Comparison of ENCODE assay signal across 23 mouse cellular contexts in genomic region chr13:30692644-30693385, GRCm38 (mm10). TPM values are rescaled to one million over a fixed set of nuclear protein-coding genes. Genes with fewer than 3 reads are reported as not detected.
DNase-seq lines count a peak whose midpoint lies in the region; ATAC-seq and TF ChIP-seq lines count a peak whose summit lies in the region.
"Had no signal": no experiment of that assay in that cellular context is flagged by ENCODE, and none has a peak within 500 bp of the region (broad histone marks: within the 10 kb centered on the region; RNA-seq: fewer than 3 reads in every experiment).

No protein-coding gene starts in this region.

- no peaks in the 10 kb centered on the region for H3K27me3 ChIP-seq in CH12.LX (replicated peaks)
- no peaks in the 10 kb centered on the region for H3K27me3 ChIP-seq in cerebellum, adult 2 months (ENCODE audit: control insufficient read depth, insufficient read depth, low read length)
- no peaks in the 10 kb centered on the region for H3K27me3 ChIP-seq in lung, postnatal 0 days (replicated peaks; ENCODE audit: insufficient read depth, low read length)
- H3K27me3 ChIP-seq: embryonic facial prominence, embryonic 15.5 days; heart, embryonic 13.5 days; hindbrain, embryonic 12.5 days; limb, embryonic 12.5 days; midbrain, embryonic 12.5 days; neural tube, embryonic 15.5 days had no signal

- 92% methylated on average over 7 of the region's 7 CpGs for WGBS in cerebellum, adult 2 months
- 84% methylated on average over 7 of the region's 7 CpGs for WGBS in lung, postnatal 0 days

- in situ Hi-C loops in CH12.LX (cut with MboI; ENCODE audit: low pct_ligation_motif_present, low pct_unique_long_range_greater_than_20kb, low sequenced_read_pairs), result no loop called here

- H3K36me3 ChIP-seq in CH12.LX (replicated peaks in 1 of 2; ENCODE audit: control insufficient read depth in 1 of 2, insufficient read depth in 1 of 2, low read length in 1 of 2), result peaks cover 6 to 19% of the 10 kb centered on the region in 2 experiments
- H3K36me3 ChIP-seq in lung, postnatal 0 days (ENCODE audit: insufficient read depth, low read length), result no peaks in the 10 kb centered on the region
- H3K36me3 ChIP-seq: hindbrain, embryonic 12.5 days; limb, embryonic 12.5 days; midbrain, embryonic 12.5 days had no signal

- no peak overlapping the region for H3K4me3 ChIP-seq in CH12.LX (replicated peaks in 1 of 3; ENCODE audit: low read depth in 2 of 3, low read length in 2 of 3, poor library complexity in 1 of 3)
- no peak overlapping the region for H3K4me3 ChIP-seq in cerebellum, adult 2 months (replicated peaks; ENCODE audit: insufficient read depth, low read depth, low read length)
- H3K4me3 ChIP-seq in lung, postnatal 0 days (ENCODE audit: low read depth, low read length), result no peak overlapping the region
- H3K4me3 ChIP-seq: embryonic facial prominence, embryonic 15.5 days; heart, adult 2 months; heart, embryonic 13.5 days; hindbrain, embryonic 12.5 days; limb, embryonic 12.5 days; midbrain, embryonic 12.5 days; neural tube, embryonic 15.5 days had no signal

- TF ChIP-seq RAD21 in CH12.LX (IDR thresholded peaks at IDR 0.05; ENCODE audit: low read depth, low read length), result no peak

- peak; percentile 1; the same call in 1 of the 2 replicates for ATAC-seq in frontal cortex, adult (ENCODE audit: low TSS enrichment)
- ATAC-seq in neutrophil, adult 5-6 weeks (ENCODE audit: extremely low read depth, insufficient number of reproducible peaks, low FRiP score, poor library complexity, severe bottlenecking), result peak; percentile 45; the same call in 1 of the 2 replicates
- no peak for ATAC-seq in lung, postnatal 0 days
- ATAC-seq: forebrain, embryonic 14.5 days; liver, postnatal 0 days had no signal

- dilution Hi-C loops in CH12.LX (cut with MboI; ENCODE audit: extremely low pct_ligation_motif_present, extremely low pct_unique_long_range_greater_than_20kb, low sequenced_read_pairs), result no loop called here

- TF ChIP-seq EP300 in CH12.LX (IDR thresholded peaks at IDR 0.05; ENCODE audit: low read length), result peak; percentile 69
- no peak for TF ChIP-seq EP300 in lung, postnatal 0 days (IDR thresholded peaks at IDR 0.05)

- H3K4me1 ChIP-seq in CH12.LX (ENCODE audit: control insufficient read depth in 1 of 2, insufficient read depth in 2 of 2), result peaks cover 38 to 88% of the 10 kb centered on the region in 2 experiments
- no peaks in the 10 kb centered on the region for H3K4me1 ChIP-seq in cerebellum, adult 2 months (ENCODE audit: control insufficient read depth, insufficient read depth, low read length)
- H3K4me1 ChIP-seq in lung, postnatal 0 days (ENCODE audit: insufficient read depth, low read depth, low read length), result no peaks in the 10 kb centered on the region
- H3K4me1 ChIP-seq: heart, embryonic 13.5 days; hindbrain, embryonic 12.5 days; midbrain, embryonic 12.5 days; neural tube, embryonic 15.5 days had no signal

- peak overlapping the region; percentile 38 for H3K4me2 ChIP-seq in CH12.LX (ENCODE audit: insufficient read depth, low read depth, poor library complexity, severe bottlenecking)
- no peak overlapping the region for H3K4me2 ChIP-seq in lung, postnatal 0 days (replicated peaks; ENCODE audit: low read depth, low read length)
- H3K4me2 ChIP-seq: embryonic facial prominence, embryonic 15.5 days; heart, embryonic 13.5 days; hindbrain, embryonic 12.5 days; limb, embryonic 12.5 days; liver, embryonic 11.5 days; midbrain, embryonic 12.5 days; neural tube, embryonic 15.5 days had no signal

- TF ChIP-seq POLR2A in CH12.LX (IDR thresholded peaks at IDR 0.05; ENCODE audit: low read depth, low read length), result no peak
- TF ChIP-seq POLR2A in cerebellum, adult 2 months (IDR thresholded peaks at IDR 0.05; ENCODE audit: borderline replicate concordance, insufficient read depth, low read length), result no peak

- no peaks in the 10 kb centered on the region for H3K79me2 ChIP-seq in CH12.LX (replicated peaks; ENCODE audit: control insufficient read depth, extremely low read depth, insufficient read depth, poor library complexity, severe bottlenecking)

- peak overlapping the region; percentile 46 for H3K9ac ChIP-seq in CH12.LX (ENCODE audit: insufficient read depth, low read depth)
- no peak overlapping the region for H3K9ac ChIP-seq in lung, postnatal 0 days (replicated peaks; ENCODE audit: low read depth)
- H3K9ac ChIP-seq: embryonic facial prominence, embryonic 15.5 days; heart, embryonic 13.5 days; hindbrain, embryonic 12.5 days; limb, embryonic 12.5 days; liver, postnatal 0 days; midbrain, embryonic 12.5 days; neural tube, embryonic 15.5 days had no signal

- no peaks in the 10 kb centered on the region for H3K9me3 ChIP-seq in CH12.LX (replicated peaks; ENCODE audit: low read length)
- no peaks in the 10 kb centered on the region for H3K9me3 ChIP-seq in lung, postnatal 0 days (ENCODE audit: low read length)
- H3K9me3 ChIP-seq: embryonic facial prominence, embryonic 15.5 days; heart, embryonic 13.5 days; hindbrain, embryonic 12.5 days; limb, embryonic 12.5 days; midbrain, embryonic 12.5 days; neural tube, embryonic 15.5 days had no signal

- peak overlapping the region; percentile 88 for H3K27ac ChIP-seq in CH12.LX (ENCODE audit: insufficient read depth, low read depth)
- no peak overlapping the region for H3K27ac ChIP-seq in cerebellum, adult 2 months (ENCODE audit: insufficient read depth, low read length)
- no peak overlapping the region for H3K27ac ChIP-seq in lung, postnatal 0 days (ENCODE audit: low read length)
- H3K27ac ChIP-seq: heart, adult 2 months; heart, embryonic 13.5 days; hindbrain, embryonic 12.5 days; limb, embryonic 12.5 days; midbrain, embryonic 12.5 days; neural tube, embryonic 15.5 days had no signal

- no peak for DNase-seq in frontal cortex, postnatal 10 days (ENCODE audit: low spot score in 2 of 2)
- DNase-seq in kidney, adult 9 months, result peak; percentile 50
- no peak for DNase-seq in kidney, postnatal 10 days
- DNase-seq in CH12.LX (ENCODE audit: extremely low read depth), result peak; percentile 79
- no peak for DNase-seq in cerebellum, adult 2 months
- DNase-seq in lung, postnatal 0 days (ENCODE audit: low spot score), result no peak
- DNase-seq: adrenal gland, postnatal 10 days; cerebellum, adult 8-10 months; gastrocnemius, postnatal 36 days; heart, adult 2 months; liver, postnatal 0 days; lung, postnatal 10 days; right cerebral cortex, postnatal 14 days had no signal

- TF ChIP-seq CTCF in CH12.LX (conservative IDR thresholded peaks at IDR 0.05 in 1 of 2, IDR thresholded peaks at IDR 0.05 in 1 of 2; ENCODE audit: low read depth in 2 of 2, low read length in 2 of 2), result no peak
- no peak for TF ChIP-seq CTCF in cerebellum, adult 2 months (IDR thresholded peaks at IDR 0.05; ENCODE audit: borderline replicate concordance, insufficient read depth, low read depth, low read length)
- no peak for TF ChIP-seq CTCF in lung, postnatal 0 days (IDR thresholded peaks at IDR 0.05)

TF ChIP-seq in CH12.LX, 34 proteins besides CTCF, POLR2A, EP300 and RAD21 (continues in another document):
- TF ChIP-seq NRF1 (IDR thresholded peaks at IDR 0.05; ENCODE audit: low read depth, low read length), result no peak
- no peak for TF ChIP-seq CHD1 (IDR thresholded peaks at IDR 0.05; ENCODE audit: low read depth, low read length)
- no peak for TF ChIP-seq POLR2AphosphoS2 (IDR thresholded peaks at IDR 0.05; ENCODE audit: low read depth, low read length)
- TF ChIP-seq HCFC1 (IDR thresholded peaks at IDR 0.05; ENCODE audit: low read depth, low read length), result no peak
- no peak; the same call in 1 of the 2 replicates for TF ChIP-seq MXI1 (IDR thresholded peaks at IDR 0.05; ENCODE audit: low read depth, low read length)
- TF ChIP-seq MAX (IDR thresholded peaks at IDR 0.05; ENCODE audit: low read length), result no peak
- TF ChIP-seq MAZ (IDR thresholded peaks at IDR 0.05; ENCODE audit: low read depth, low read length), result no peak
- peak; percentile 86 for TF ChIP-seq BHLHE40 (IDR thresholded peaks at IDR 0.05; ENCODE audit: low read depth, low read length)
- no peak for TF ChIP-seq CHD2 (IDR thresholded peaks at IDR 0.05; ENCODE audit: low read length)
- TF ChIP-seq RCOR1 (conservative IDR thresholded peaks at IDR 0.05; ENCODE audit: low read depth, low read length), result 0 out of 2 replicates have a peak, but pooled peaks have one; percentile 15
- TF ChIP-seq NELFE (IDR thresholded peaks at IDR 0.05; ENCODE audit: low read depth, low read length), result no peak
- 0 out of 2 replicates have a peak, but pooled peaks have one; percentile 8 for TF ChIP-seq MAFK (IDR thresholded peaks at IDR 0.05; ENCODE audit: insufficient replicate concordance, low read length)
- no peak for TF ChIP-seq ZC3H11A (IDR thresholded peaks at IDR 0.05; ENCODE audit: low read depth, low read length)
- peak; percentile 65 for TF ChIP-seq ELF1 (IDR thresholded peaks at IDR 0.05; ENCODE audit: low read depth, low read length)
- no peak for TF ChIP-seq USF2 (conservative IDR thresholded peaks at IDR 0.05; ENCODE audit: low read depth, low read length)
- peak; percentile 55; the same call in 1 of the 2 replicates for TF ChIP-seq ETS1 (conservative IDR thresholded peaks at IDR 0.05; ENCODE audit: low read depth, low read length)
- 0 out of 2 replicates have a peak, but pooled peaks have one; percentile 29 for TF ChIP-seq JUN (IDR thresholded peaks at IDR 0.05; ENCODE audit: insufficient read depth, low read depth, low read length)
- no peak for TF ChIP-seq USF1 (IDR thresholded peaks at IDR 0.05; ENCODE audit: low read depth, low read length)
- no peak for TF ChIP-seq SIN3A (IDR thresholded peaks at IDR 0.05; ENCODE audit: low read length)
- TF ChIP-seq IRF4 (IDR thresholded peaks at IDR 0.05; ENCODE audit: low read depth, low read length), result peak; percentile 57; the same call in 1 of the 2 replicates
- no peak for TF ChIP-seq ZMIZ1 (IDR thresholded peaks at IDR 0.05; ENCODE audit: low read depth, low read length)
- no peak for TF ChIP-seq E2F4 (IDR thresholded peaks at IDR 0.05; ENCODE audit: insufficient replicate concordance, low read depth, low read length)
- peak; percentile 50 for TF ChIP-seq JUND (conservative IDR thresholded peaks at IDR 0.05; ENCODE audit: low read depth, low read length)

RNA-seq across cellular contexts. Expression of gene Dusp22, which starts 33.0 kb away (rescaled TPM):
- total RNA-seq in CH12.LX (2012; rRNA removed), result 22.5 and 25.5 TPM in 2 replicates
- total RNA-seq in CH12.LX (2014; rRNA removed), result 28.7 and 29.8 TPM in 2 replicates
- polyA plus RNA-seq in CH12.LX (2012; ENCODE audit: insufficient read length, low read depth), result 18.0 and 18.5 TPM in 2 replicates
- 18.5 and 20.6 TPM in 2 replicates for total RNA-seq in neutrophil, adult 5-6 weeks (2017)
- polyA plus RNA-seq in cerebellum, adult 2 months (2012; rRNA removed), result 25.6 and 28.1 TPM in 2 replicates
- 26.8 and 30.4 TPM in 2 replicates for polyA plus RNA-seq in lung, postnatal 0 days (2015; fragmentation: Nextera tagmentation; extraction: Ambion mirVana)

RNA-seq across cellular contexts. Expression of gene Irf4, which starts 56.2 kb away (rescaled TPM):
- total RNA-seq in CH12.LX (2012; rRNA removed), result 115 and 138 TPM in 2 replicates
- total RNA-seq in CH12.LX (2014; rRNA removed), result 122 and 142 TPM in 2 replicates
- 74.5 and 81.7 TPM in 2 replicates for polyA plus RNA-seq in CH12.LX (2012; ENCODE audit: insufficient read length, low read depth)
- total RNA-seq in neutrophil, adult 5-6 weeks (2017), result 62.0 and 67.5 TPM in 2 replicates
- 0.11 and 0.15 TPM in 2 replicates for polyA plus RNA-seq in cerebellum, adult 2 months (2012; rRNA removed)
- 0.21 and 0.33 TPM in 2 replicates for polyA plus RNA-seq in lung, postnatal 0 days (2015; fragmentation: Nextera tagmentation; extraction: Ambion mirVana)
- polyA plus RNA-seq: limb, embryonic 12.5 days had no signal

Comparison
In these comparisons a context has a peak if more than half of its experiments do, and no peak if none do; other contexts are left out.
1. DNase-seq: peak in kidney, adult 9 months (single experiment) and CH12.LX (single experiment); none in frontal cortex, postnatal 10 days (0 of 2), kidney, postnatal 10 days (single experiment), cerebellum, adult 2 months (0 of 2) and lung, postnatal 0 days (single experiment).
2. RNA of gene Irf4, which starts 56.2 kb away (polyA plus RNA-seq): 74.5 to 81.7 TPM in CH12.LX; 0.21 to 0.33 TPM in lung, postnatal 0 days and 0.11 to 0.15 TPM in cerebellum, adult 2 months; every median in the first group is over 10 times any median in the second.